ENCODE assay signal across 15 mouse cellular contexts in genomic region chr4:150229747-150230390, GRCm38 (mm10). TPM values are rescaled to one million over a fixed set of nuclear protein-coding genes. Genes with fewer than 3 reads are reported as not detected.
DNase-seq lines count a peak whose midpoint lies in the region; ATAC-seq lines count a peak whose summit lies in the region.
"Had no signal": no experiment of that assay in that cellular context is flagged by ENCODE, and none has a peak within 500 bp of the region (broad histone marks: within the 10 kb centered on the region; RNA-seq: fewer than 3 reads in every experiment).

No protein-coding gene starts in this region.

- H3K4me2 ChIP-seq in heart, embryonic 12.5 days = no peak overlapping the region
- H3K4me2 ChIP-seq in kidney, embryonic 14.5 days (replicated peaks; ENCODE audit: low read depth, low read length) = no peak overlapping the region
- H3K4me2 ChIP-seq in midbrain, embryonic 13.5 days (replicated peaks) = no peak overlapping the region
- no peak overlapping the region for H3K4me2 ChIP-seq in midbrain, embryonic 15.5 days
- H3K4me2 ChIP-seq: hindbrain, embryonic 15.5 days; neural tube, embryonic 13.5 days had no signal

- peaks cover 52% of the 10 kb centered on the region for H3K4me1 ChIP-seq in heart, embryonic 12.5 days (replicated peaks)
- peaks cover 24% of the 10 kb centered on the region for H3K4me1 ChIP-seq in kidney, embryonic 14.5 days (ENCODE audit: control insufficient read depth, insufficient read depth, low read length)
- H3K4me1 ChIP-seq in midbrain, embryonic 13.5 days (replicated peaks) = peaks cover 38% of the 10 kb centered on the region
- H3K4me1 ChIP-seq in midbrain, embryonic 15.5 days = peaks cover 25% of the 10 kb centered on the region

- H3K27ac ChIP-seq in heart, embryonic 12.5 days (ENCODE audit: poor library complexity, severe bottlenecking) = peak overlapping the region; percentile 66
- peak overlapping the region; percentile 10; the same call in 1 of the 2 replicates for H3K27ac ChIP-seq in kidney, embryonic 14.5 days (ENCODE audit: low read depth, low read length)
- 0 out of 2 replicates have a peak overlapping the region, but pooled peaks have one; percentile 25 for H3K27ac ChIP-seq in midbrain, embryonic 13.5 days
- H3K27ac ChIP-seq in midbrain, embryonic 15.5 days = no peak overlapping the region

- H3K4me3 ChIP-seq in heart, embryonic 12.5 days = no peak overlapping the region
- H3K4me3 ChIP-seq in kidney, embryonic 14.5 days (ENCODE audit: low read length) = no peak overlapping the region
- no peak overlapping the region for H3K4me3 ChIP-seq in midbrain, embryonic 13.5 days (replicated peaks)
- no peak overlapping the region for H3K4me3 ChIP-seq in midbrain, embryonic 15.5 days
- H3K4me3 ChIP-seq: hindbrain, embryonic 15.5 days; neural tube, embryonic 13.5 days had no signal

- no peaks in the 10 kb centered on the region for H3K36me3 ChIP-seq in heart, embryonic 12.5 days
- no peaks in the 10 kb centered on the region for H3K36me3 ChIP-seq in kidney, embryonic 14.5 days (ENCODE audit: control insufficient read depth, insufficient read depth, low read length)
- H3K36me3 ChIP-seq in midbrain, embryonic 13.5 days = no peaks in the 10 kb centered on the region
- H3K36me3 ChIP-seq in midbrain, embryonic 15.5 days (replicated peaks) = no peaks in the 10 kb centered on the region
- H3K36me3 ChIP-seq: hindbrain, embryonic 15.5 days; neural tube, embryonic 13.5 days had no signal

- H3K9ac ChIP-seq in heart, embryonic 12.5 days = peak overlapping the region; percentile 47; the same call in 1 of the 2 replicates
- no peak overlapping the region for H3K9ac ChIP-seq in kidney, embryonic 14.5 days (ENCODE audit: low read depth, low read length)
- H3K9ac ChIP-seq in midbrain, embryonic 13.5 days (replicated peaks) = no peak overlapping the region
- no peak overlapping the region for H3K9ac ChIP-seq in midbrain, embryonic 15.5 days
- H3K9ac ChIP-seq: hindbrain, embryonic 15.5 days; liver, postnatal 0 days had no signal

- no peaks in the 10 kb centered on the region for H3K9me3 ChIP-seq in heart, embryonic 12.5 days (replicated peaks)
- H3K9me3 ChIP-seq in kidney, embryonic 14.5 days (ENCODE audit: control insufficient read depth, low read length) = no peaks in the 10 kb centered on the region
- no peaks in the 10 kb centered on the region for H3K9me3 ChIP-seq in midbrain, embryonic 13.5 days
- H3K9me3 ChIP-seq in midbrain, embryonic 15.5 days = no peaks in the 10 kb centered on the region
- H3K9me3 ChIP-seq: hindbrain, embryonic 15.5 days; neural tube, embryonic 13.5 days had no signal

- ATAC-seq in heart, embryonic 12.5 days (ENCODE audit: insufficient number of reproducible peaks, low FRiP score) = no peak
- ATAC-seq in kidney, embryonic 14.5 days (ENCODE audit: low FRiP score, low TSS enrichment) = 0 out of 2 replicates have a peak, but pooled peaks have one; percentile 22
- no peak for ATAC-seq in midbrain, embryonic 13.5 days
- ATAC-seq in midbrain, embryonic 15.5 days (replicated peaks) = no peak
- ATAC-seq: liver, postnatal 0 days had no signal

- 32% methylated on average over 7 of the region's 15 CpGs for WGBS in heart, embryonic 12.5 days
- WGBS in kidney, embryonic 14.5 days = 29% methylated on average over 8 of the region's 15 CpGs
- 39% methylated on average over 7 of the region's 15 CpGs for WGBS in midbrain, embryonic 13.5 days
- WGBS in midbrain, embryonic 15.5 days = 36% methylated on average over 9 of the region's 15 CpGs

- no peaks in the 10 kb centered on the region for H3K27me3 ChIP-seq in heart, embryonic 12.5 days (replicated peaks)
- no peaks in the 10 kb centered on the region for H3K27me3 ChIP-seq in kidney, embryonic 14.5 days (ENCODE audit: control insufficient read depth, insufficient read depth, low read length)
- peaks cover 7% of the 10 kb centered on the region for H3K27me3 ChIP-seq in midbrain, embryonic 13.5 days
- H3K27me3 ChIP-seq in midbrain, embryonic 15.5 days (replicated peaks) = no peaks in the 10 kb centered on the region
- H3K27me3 ChIP-seq: hindbrain, embryonic 15.5 days had no signal

- no peak for DNase-seq in heart, adult 9 months (ENCODE audit: low spot score in 2 of 2)
- DNase-seq in kidney, postnatal 25 days = no peak
- DNase-seq in ovary, adult 18-20 months (ENCODE audit: low spot score) = no peak
- DNase-seq: cerebellum, adult 11 months; liver, postnatal 0 days; lung, postnatal 4 days; midbrain, embryonic 14.5 days; right cerebral cortex, postnatal 4 days had no signal

RNA-seq across cellular contexts. Expression of gene Eno1, which starts 6.7 kb away (rescaled TPM):
- 2,142 and 2,173 TPM in 2 replicates for polyA plus RNA-seq in heart, embryonic 12.5 days (2016; fragmentation: Nextera tagmentation; extraction: Ambion mirVana)
- polyA plus RNA-seq in kidney, embryonic 14.5 days (2014; fragmentation: Nextera tagmentation; extraction: Ambion mirVana) = 1,584 and 1,728 TPM in 2 replicates
- 945 and 955 TPM in 2 replicates for polyA plus RNA-seq in midbrain, embryonic 13.5 days (2015; fragmentation: Nextera tagmentation; extraction: Ambion mirVana)
- 1,044 and 1,060 TPM in 2 replicates for polyA plus RNA-seq in midbrain, embryonic 15.5 days (2015; fragmentation: Nextera tagmentation; extraction: Ambion mirVana)

RNA-seq across cellular contexts. Expression of gene Car6, which starts 28.7 kb away (rescaled TPM):
- polyA plus RNA-seq in heart, embryonic 12.5 days (2016; fragmentation: Nextera tagmentation; extraction: Ambion mirVana) = not detected in 2 replicates
- not detected in 2 replicates for polyA plus RNA-seq in kidney, embryonic 14.5 days (2014; fragmentation: Nextera tagmentation; extraction: Ambion mirVana)
- not detected in 2 replicates for polyA plus RNA-seq in midbrain, embryonic 13.5 days (2015; fragmentation: Nextera tagmentation; extraction: Ambion mirVana)
- polyA plus RNA-seq in midbrain, embryonic 15.5 days (2015; fragmentation: Nextera tagmentation; extraction: Ambion mirVana) = not detected in 2 replicates
- polyA plus RNA-seq: hindbrain, embryonic 15.5 days; liver, postnatal 0 days; neural tube, embryonic 13.5 days; urinary bladder, adult 2 months had no signal

RNA-seq across cellular contexts. Expression of gene Rere, which starts 51.6 kb away (rescaled TPM):
- 29.5 and 37.9 TPM in 2 replicates for polyA plus RNA-seq in heart, embryonic 12.5 days (2016; fragmentation: Nextera tagmentation; extraction: Ambion mirVana)
- 31.2 and 49.9 TPM in 2 replicates for polyA plus RNA-seq in kidney, embryonic 14.5 days (2014; fragmentation: Nextera tagmentation; extraction: Ambion mirVana)
- polyA plus RNA-seq in midbrain, embryonic 13.5 days (2015; fragmentation: Nextera tagmentation; extraction: Ambion mirVana) = 42.4 and 43.6 TPM in 2 replicates
- polyA plus RNA-seq in midbrain, embryonic 15.5 days (2015; fragmentation: Nextera tagmentation; extraction: Ambion mirVana) = 32.1 and 37.4 TPM in 2 replicates
